Mouse (Mus musculus): Measurements from ENCODE around the gene Cflar. TPM values are rescaled to one million over a fixed set of nuclear protein-coding genes. Genes with fewer than 3 reads are reported as not detected.
A peak's percentile ranks its signal among the peaks of the same experiment; 100 is the strongest.

Gene Cflar
- polyA plus RNA-seq, 1 experiment = 5.3 TPM

GRCm38 (mm10) chr1:58803531-58803930 lies 92.2 kb downstream of the Cflar start:
- Histone ChIP-seq H3K4me3 (replicated peaks) (peak overlapping the region; percentile 89), H3K36me3 (replicated peaks; ENCODE audit: low read length) (peaks cover 46% of the 10 kb centered on the region), H3K27me3 (replicated peaks) (no peaks in the 10 kb centered on the region), H3K9me3 (peaks cover 7% of the 10 kb centered on the region; the same call in 1 of the 2 replicates), H3K4me1 (peaks cover 35% of the 10 kb centered on the region)
- no peak for TF ChIP-seq FLI1 (IDR thresholded peaks at IDR 0.05; ENCODE audit: low read length)

- Histone ChIP-seq H3K36me3 (replicated peaks; ENCODE audit: low read length) (peaks cover 45% of the 10 kb centered on the region), H3K27me3 (replicated peaks) (no peaks in the 10 kb centered on the region), H3K9me3 (peaks cover 6% of the 10 kb centered on the region; the same call in 1 of the 2 replicates), H3K4me3 (replicated peaks) (no peak overlapping the region), H3K4me1 (peaks cover 28% of the 10 kb centered on the region)
- TF ChIP-seq GATA1 (IDR thresholded peaks at IDR 0.05; ENCODE audit: borderline replicate concordance, low read length) (no peak), FLI1 (IDR thresholded peaks at IDR 0.05; ENCODE audit: low read length) (no peak)
Observed at GRCm38 (mm10) chr1:58806651-58807050, 95.3 kb downstream of the Cflar start.

Other genes with a start within 250 kb of the Cflar start
- gene Orc2, start 206.4 kb upstream of the Cflar start, polyA plus RNA-seq (2012; ENCODE audit: insufficient read depth, low replicate concordance) = 1.7 and 23.4 TPM in 2 replicates
- 1.7 TPM in 1 of 2 replicates, not detected in the other for gene Fam126b, start 125.2 kb upstream of the Cflar start, polyA plus RNA-seq (2012; ENCODE audit: insufficient read depth, low replicate concordance)
- 7.0 TPM in 1 of 2 replicates, not detected in the other for gene Ndufb3, start 125.1 kb upstream of the Cflar start, polyA plus RNA-seq (2012; ENCODE audit: insufficient read depth, low replicate concordance)
- not detected in 2 replicates for gene Als2cr12, start 15.5 kb upstream of the Cflar start, polyA plus RNA-seq (2012; ENCODE audit: insufficient read depth, low replicate concordance)
- 2.4 TPM in 1 of 2 replicates, not detected in the other for gene Casp8, start 83.9 kb downstream of the Cflar start, polyA plus RNA-seq (2012; ENCODE audit: insufficient read depth, low replicate concordance)

All from megakaryocyte, embryonic 14.5 days (primary cell).